Mouse (Mus musculus) C2C12 (cell line): ENCODE measurements around the gene Mapk7.

Source experiments
- CTCF ChIP-seq: IDR thresholded peaks from one replicate; pipeline ENCODE4 v1.5.1; 2011; ENCODE audit not compliant: control insufficient read depth, insufficient read depth, insufficient read length
- MYOD1 ChIP-seq: IDR thresholded peaks from one replicate; pipeline ENCODE4 v1.6.1; 2011; ENCODE audit warnings: low read depth; ENCODE audit not compliant: control insufficient read depth, insufficient read length

DNA sequence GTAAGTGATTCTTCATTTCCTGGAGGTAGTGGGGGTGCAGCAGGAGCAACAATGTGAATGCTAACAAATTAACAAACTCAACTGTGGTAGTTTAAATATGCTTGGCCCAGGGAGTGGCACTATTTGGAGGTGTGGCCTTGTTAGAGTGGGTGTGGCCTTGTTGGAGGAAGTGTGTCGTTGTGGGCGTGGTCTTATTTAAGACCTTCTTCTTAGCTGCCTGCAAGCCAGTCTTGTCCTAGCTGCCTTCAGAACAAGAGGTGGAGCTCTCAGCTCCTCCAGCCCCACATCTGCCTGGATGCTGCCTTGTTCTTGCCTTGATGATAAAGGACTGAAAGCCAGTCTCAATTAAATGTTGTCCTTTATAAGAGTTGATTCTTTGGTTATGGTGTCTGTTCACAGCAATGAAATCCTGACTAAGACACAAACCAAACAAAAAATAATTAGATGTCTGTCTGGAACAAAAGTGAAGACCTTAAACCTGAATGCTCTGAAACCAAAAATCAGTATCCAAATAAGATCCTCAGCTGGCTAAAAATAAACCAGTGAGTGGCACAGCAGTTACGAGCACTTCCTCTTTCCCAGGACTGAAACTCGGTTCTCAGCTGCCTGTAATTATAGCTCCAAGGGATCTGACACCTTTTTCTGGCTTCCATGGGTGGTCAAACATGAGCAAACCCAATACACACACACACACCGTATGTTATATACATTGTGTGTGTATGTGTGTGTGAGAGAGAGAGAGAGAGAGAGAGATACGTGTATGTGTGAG lies 4.7 kb upstream of the Mapk7 start:
- TF ChIP-seq CTCF (no peak), MYOD1 (no peak)
